Mouse (Mus musculus): ENCODE measurements around the gene Edem2. TPM values are rescaled to one million over a fixed set of nuclear protein-coding genes. Genes with fewer than 3 reads are reported as not detected.
"Not testable (repeated sequence)": the region's sequence is repeated elsewhere in the genome, so short reads cannot be mapped to it uniquely, and the experiment has no call there.

Edem2 gene
- total RNA-seq, 1 experiment from 2014 or later = 35.1 TPM

DNA sequence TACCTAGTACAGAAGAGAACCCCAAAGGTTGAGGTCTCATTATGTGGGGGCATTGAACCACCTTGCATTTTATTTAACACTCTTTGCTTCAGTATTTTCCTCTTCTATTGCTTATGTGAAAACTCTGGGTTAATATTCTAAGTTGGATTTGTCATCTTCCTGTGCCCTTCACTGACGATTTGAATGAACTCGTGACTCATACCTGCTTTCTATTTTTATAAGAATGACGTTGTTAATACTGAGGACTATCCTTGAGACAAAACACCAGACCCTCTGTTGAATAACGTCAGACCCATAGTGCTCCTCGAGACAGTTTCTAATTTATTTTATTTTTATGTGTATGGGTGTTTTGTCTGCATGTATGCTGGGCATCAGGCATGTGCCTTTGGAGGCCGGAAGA, 7.7 kb upstream of the Edem2 start:
- no peak for DNase-seq

GRCm38 (mm10) chr2:155735766-155736165, 6.5 kb upstream of the Edem2 start, which contains the start of gene Gm17581:
TSS of gene Gm17581 (minus strand) at chr2:155735866.
- DNase-seq = not testable (repeated sequence)

- DNase-seq = no peak
These were observed 5.8 kb upstream of the Edem2 start for GRCm38 (mm10) chr2:155735080-155735479.

DNA sequence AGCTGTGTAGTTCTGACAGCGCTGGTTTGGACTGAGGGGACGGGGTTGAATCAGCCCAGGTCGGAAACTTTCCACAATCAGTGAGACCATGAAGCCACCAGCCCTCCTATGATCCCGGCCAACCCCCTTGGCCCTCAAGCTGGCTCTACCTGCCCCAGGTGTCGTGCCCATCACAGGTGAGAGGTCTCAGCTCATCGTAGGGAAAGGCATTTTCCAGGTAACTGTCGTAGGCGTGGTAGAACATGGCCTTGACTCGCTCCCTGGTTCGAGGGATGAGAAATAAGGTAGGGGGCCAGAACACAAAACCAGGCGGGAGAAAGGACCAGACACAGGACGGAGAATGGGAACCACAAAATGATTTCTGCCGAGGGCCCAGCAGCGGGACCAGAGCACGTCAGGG, 533 bp downstream of the Edem2 start:
- no peak for DNase-seq

GRCm38 (mm10) chr2:155727764-155728395, 1.4 kb downstream of the Edem2 start:
- no peak for DNase-seq

GRCm38 (mm10) chr2:155726302-155726701, 3.0 kb downstream of the Edem2 start:
- DNase-seq = no peak

- DNase-seq = no peak
These were observed 4.7 kb downstream of the Edem2 start for GRCm38 (mm10) chr2:155724526-155724925.

- DNase-seq = no peak
These were observed 5.2 kb downstream of the Edem2 start for GRCm38 (mm10) chr2:155724036-155724435.

- no peak for DNase-seq
These were observed 8.7 kb downstream of the Edem2 start for GRCm38 (mm10) chr2:155720585-155720984.

GRCm38 (mm10) chr2:155717082-155717990, 11.9 kb downstream of the Edem2 start:
- DNase-seq = no peak

DNA sequence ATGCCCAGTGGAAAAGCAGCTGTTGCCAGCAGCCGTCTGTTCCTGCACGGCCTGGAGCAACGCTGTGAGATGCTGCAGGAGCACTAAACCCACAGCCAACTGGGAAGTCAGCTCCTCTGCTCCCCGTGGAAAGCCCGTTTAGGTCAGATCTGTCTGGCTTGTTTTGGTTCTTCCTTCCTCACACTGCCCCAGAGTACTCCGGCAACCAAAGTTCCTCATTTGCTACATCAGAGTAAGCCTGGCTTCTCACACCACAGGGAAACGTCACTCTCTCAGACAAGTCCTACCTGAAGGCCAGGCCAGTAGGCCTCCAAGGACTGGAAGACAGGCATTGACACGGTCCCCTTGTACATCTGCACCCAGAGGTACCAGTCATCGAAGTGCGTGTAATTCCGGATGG, 18.7 kb downstream of the Edem2 start:
- no peak for DNase-seq

DNA sequence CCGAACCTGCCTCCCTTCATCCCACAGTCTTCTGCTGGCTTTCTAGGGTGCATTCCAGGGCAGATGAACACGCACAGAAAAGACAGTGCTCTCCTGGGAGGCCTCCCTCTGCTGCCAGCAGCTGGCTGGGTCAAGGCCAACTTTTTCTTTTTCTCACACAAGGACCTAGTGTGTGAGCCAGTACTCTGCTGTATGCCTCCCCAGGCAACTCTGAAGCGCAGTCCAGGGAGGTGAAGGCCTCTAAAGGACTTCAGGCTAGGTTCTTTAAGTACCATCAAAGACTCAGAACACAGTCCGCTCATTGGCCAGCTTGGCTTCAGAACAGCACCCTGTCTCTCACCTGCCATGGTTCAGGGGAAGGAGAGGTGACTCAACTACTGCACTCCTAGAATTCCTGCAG, 22.0 kb downstream of the Edem2 start:
- peak; percentile 79 for DNase-seq

DNA sequence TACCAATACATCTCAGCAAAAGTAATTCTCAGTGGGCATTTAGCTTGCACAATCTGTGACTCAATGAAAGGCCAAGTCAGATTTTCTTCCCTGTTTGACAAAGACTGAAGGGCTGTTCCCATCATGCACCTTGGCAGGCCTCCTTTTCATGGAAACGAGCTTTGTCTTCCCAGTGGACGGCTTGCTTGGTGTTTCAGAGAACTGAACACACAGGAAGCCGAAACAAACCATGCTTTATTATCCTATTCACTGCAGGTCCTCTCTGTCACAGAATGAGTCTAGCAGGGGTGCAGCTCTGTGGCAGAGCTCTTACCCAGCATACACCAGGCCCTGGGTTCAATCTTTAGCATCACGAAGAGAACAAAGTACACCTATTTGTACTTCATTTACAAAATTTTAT, 25.6 kb downstream of the Edem2 start:
- peak; percentile 23 for DNase-seq

- no peak for DNase-seq
These were observed 27.8 kb downstream of the Edem2 start for GRCm38 (mm10) chr2:155701399-155701919.

GRCm38 (mm10) chr2:155698443-155698842, 30.8 kb downstream of the Edem2 start:
- not testable (repeated sequence) for DNase-seq

DNA sequence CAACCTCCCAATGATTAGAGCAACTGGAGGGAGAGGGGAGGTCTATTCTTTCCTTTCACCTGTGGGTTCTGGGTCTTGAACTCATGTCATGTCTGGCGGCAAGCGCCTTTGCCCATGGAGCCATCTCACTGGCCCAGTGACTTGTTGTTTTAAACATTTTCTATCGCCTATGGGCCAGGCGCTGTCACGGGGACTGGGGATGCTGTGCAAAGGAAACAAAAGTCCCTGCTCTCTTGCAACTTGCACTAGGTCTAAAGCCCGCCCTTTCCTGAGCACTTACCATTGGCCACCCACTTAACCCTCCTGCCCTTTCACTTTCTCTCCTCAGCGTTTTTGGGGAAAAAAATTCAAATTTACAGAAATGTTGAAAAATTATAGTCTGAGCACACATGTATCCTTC, 32.4 kb downstream of the Edem2 start:
- no peak for DNase-seq

DNA sequence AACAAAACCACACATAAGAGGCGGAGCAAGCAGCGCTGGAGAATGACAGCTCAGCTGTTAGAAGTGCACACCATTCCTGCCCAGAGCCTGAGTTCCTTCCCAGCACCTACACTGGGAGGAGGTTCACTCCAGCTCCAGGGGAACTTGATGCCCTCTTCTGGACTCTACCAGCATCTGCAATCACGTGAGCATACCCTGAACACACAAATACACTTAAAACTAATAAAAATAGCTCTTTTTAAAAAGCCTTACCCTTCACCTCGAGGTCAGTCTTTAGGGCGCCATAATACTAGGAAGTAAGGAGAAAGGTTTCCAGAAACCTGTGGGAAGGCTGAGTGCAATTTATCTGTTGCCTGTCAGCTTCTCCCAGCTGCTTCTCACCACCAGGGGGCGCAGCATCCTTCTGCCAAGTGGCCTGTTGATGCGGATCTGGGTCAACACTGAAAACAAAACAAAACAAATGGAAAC, 33.1 kb downstream of the Edem2 start:
- peak; percentile 96 for DNase-seq

DNA sequence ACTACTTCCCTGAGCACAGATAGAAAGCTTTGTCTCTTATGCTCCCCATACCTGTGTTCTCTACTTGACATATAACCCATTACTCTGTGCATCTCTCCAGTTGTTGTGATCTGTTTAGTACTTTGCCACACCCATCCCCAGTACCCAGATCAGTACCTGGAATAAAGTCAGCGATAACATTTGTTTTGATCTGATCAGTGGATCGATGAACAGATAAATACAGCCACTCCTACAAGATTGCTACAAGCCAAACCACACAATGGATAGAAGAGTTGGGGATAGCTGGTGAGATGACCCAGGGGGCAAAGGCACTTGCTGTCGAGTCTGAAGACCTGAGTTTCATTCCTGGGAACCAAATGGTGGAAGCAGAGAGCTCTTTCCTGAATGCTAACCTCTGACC, 34.0 kb downstream of the Edem2 start:
- DNase-seq = no peak

DNA sequence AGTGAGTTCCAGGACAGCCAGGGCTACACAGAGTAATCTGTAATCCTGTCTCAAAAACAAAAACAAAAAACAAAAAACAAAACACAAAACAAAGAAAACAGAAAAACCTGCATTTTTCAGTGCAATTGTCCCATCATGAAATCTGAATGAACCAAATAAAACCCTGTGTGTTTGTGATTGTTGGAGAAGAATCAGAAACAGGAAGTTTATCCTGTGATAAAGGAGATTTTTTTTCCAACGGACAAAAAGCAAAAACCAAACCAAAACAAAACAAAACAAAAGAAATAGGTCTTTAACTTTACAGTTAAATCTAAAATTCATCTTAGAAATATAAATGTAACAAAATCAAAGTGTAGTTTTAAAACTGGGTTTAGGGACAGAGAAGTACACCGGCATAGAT, 34.7 kb downstream of the Edem2 start:
- no peak for DNase-seq

GRCm38 (mm10) chr2:155693136-155693535, 36.1 kb downstream of the Edem2 start:
- DNase-seq = no peak

GRCm38 (mm10) chr2:155691723-155692493, 37.4 kb downstream of the Edem2 start, which contains the start of gene Trpc4ap:
TSS of gene Trpc4ap (minus strand) at chr2:155692384.
- DNase-seq = peak; percentile 97

DNA sequence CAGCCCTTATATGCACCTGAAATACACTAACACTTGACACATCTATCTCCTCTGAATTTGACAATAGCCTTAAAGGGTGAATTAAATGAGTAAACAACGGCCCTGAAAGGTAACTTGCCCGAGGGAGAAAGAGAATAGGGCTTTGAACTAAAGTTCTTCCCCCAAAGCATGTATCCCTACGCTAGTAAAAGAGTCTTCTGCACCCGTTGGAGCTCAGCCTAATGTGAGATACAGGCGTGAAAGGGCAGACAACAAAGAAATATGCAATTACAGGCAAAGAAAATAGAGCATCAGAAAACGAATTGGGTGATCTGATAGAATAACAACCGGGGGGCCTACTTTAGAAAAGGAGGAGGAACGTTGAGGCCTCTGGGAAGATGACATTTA, 37.9 kb downstream of the Edem2 start:
- DNase-seq = no peak

All from adrenal gland, postnatal 14 days (tissue).